Mouse (Mus musculus) embryonic facial prominence, embryonic 12.5 days (tissue): ENCODE measurements around the gene Trappc3. TPM values are rescaled to one million over a fixed set of nuclear protein-coding genes. Genes with fewer than 3 reads are reported as not detected.

Experiments used
- ATAC-seq: fragments of 200-750 bp; cut with Nextera tagmentation; 2 replicates; pipeline ENCODE4 v1.8.0; 2017; ENCODE audit not compliant: insufficient number of reproducible peaks, insufficient read depth, low FRiP score, low TSS enrichment
- H3K27ac ChIP-seq: fragments of 300-500 bp; sonication (generic); 2 replicates; pipeline ENCODE4 v1.5.1; 2016; ENCODE audit warnings: mild to moderate bottlenecking
- H3K27me3 ChIP-seq: fragments of 300-500 bp; sonication (generic); 2 replicates; pipeline ENCODE4 v1.6.1; 2016; ENCODE audit warnings: mild to moderate bottlenecking, moderate library complexity
- H3K36me3 ChIP-seq: fragments of 300-500 bp; sonication (generic); 2 replicates; pipeline ENCODE4 v1.6.1; 2016; ENCODE audit warnings: mild to moderate bottlenecking
- H3K4me1 ChIP-seq: fragments of 300-500 bp; sonication (generic); 2 replicates; pipeline ENCODE4 v1.6.1; 2016
- H3K4me2 ChIP-seq: fragments of 300-500 bp; sonication (generic); replicated peaks from 2 replicates; pipeline ENCODE4 v1.6.1; 2016; ENCODE audit warnings: mild to moderate bottlenecking, moderate library complexity
- H3K4me3 ChIP-seq: fragments of 300-500 bp; sonication (generic); 2 replicates; pipeline ENCODE4 v1.5.1; 2016; ENCODE audit warnings: mild to moderate bottlenecking
- H3K9ac ChIP-seq: fragments of 300-500 bp; sonication (generic); 2 replicates; pipeline ENCODE4 v1.6.1; 2016; ENCODE audit warnings: mild to moderate bottlenecking, moderate library complexity
- H3K9me3 ChIP-seq: fragments of 300-500 bp; sonication (generic); 2 replicates; pipeline ENCODE4 v1.6.1; 2016; ENCODE audit warnings: mild to moderate bottlenecking, moderate library complexity
- WGBS: fragments of 180-500 bp; shearing (Covaris S2); methylation state at CpG from one replicate; pipeline ENCODE4 v1.1.7; 2016; 5-methylcytosine and 5-hydroxymethylcytosine counted together
- polyA plus RNA-seq: library from polyadenylated mRNA; unstranded; fragments of >200 nt; fragmentation: Nextera tagmentation; extraction: Ambion mirVana; gene quantifications from 2 replicates; pipeline ENCODE4 v1.2.1, GENCODE M21; 2016

Trappc3 gene
- polyA plus RNA-seq, 1 experiment from 2014 or later: 113 TPM

GRCm38 (mm10) chr4:126252411-126253237 lies 9.5 kb upstream of the Trappc3 start:
- H3K36me3 ChIP-seq: peaks cover 15% of the 10 kb centered on the region
- no peak overlapping the region for H3K27ac ChIP-seq
- peak overlapping the region; percentile 28; the same call in 1 of the 2 replicates for H3K4me2 ChIP-seq
- no peak overlapping the region for H3K4me3 ChIP-seq
- WGBS: 69% methylated on average over 17 of the region's 17 CpGs
- no peak for ATAC-seq
- no peak overlapping the region for H3K9ac ChIP-seq
- H3K4me1 ChIP-seq: peaks cover 61% of the 10 kb centered on the region
- no peaks in the 10 kb centered on the region for H3K9me3 ChIP-seq
- H3K27me3 ChIP-seq: no peaks in the 10 kb centered on the region

- H3K4me3 ChIP-seq: peak overlapping the region; percentile 100
- peaks cover 10% of the 10 kb centered on the region for H3K36me3 ChIP-seq
- peak overlapping the region; percentile 99; the same call in 1 of the 2 replicates for H3K9ac ChIP-seq
- peaks cover 59% of the 10 kb centered on the region for H3K4me1 ChIP-seq
- no peaks in the 10 kb centered on the region for H3K27me3 ChIP-seq
- ATAC-seq: no peak
- H3K4me2 ChIP-seq: peak overlapping the region; percentile 96
- WGBS: 76% methylated on average over 14 of the region's 14 CpGs
- no peak overlapping the region for H3K27ac ChIP-seq
- no peaks in the 10 kb centered on the region for H3K9me3 ChIP-seq
Observed at GRCm38 (mm10) chr4:126253637-126254272, 8.4 kb upstream of the Trappc3 start.

- Histone ChIP-seq H3K27ac (peak overlapping the region; percentile 96), H3K4me3 (peak overlapping the region; percentile 100), H3K9me3 (no peaks in the 10 kb centered on the region), H3K36me3 (peaks cover 10% of the 10 kb centered on the region), H3K4me2 (peak overlapping the region; percentile 96), H3K9ac (peak overlapping the region; percentile 99), H3K27me3 (no peaks in the 10 kb centered on the region), H3K4me1 (peaks cover 66% of the 10 kb centered on the region)
- 15% methylated on average over 9 of the region's 9 CpGs for WGBS
- ATAC-seq: no peak
Observed at GRCm38 (mm10) chr4:126254315-126255112, 7.6 kb upstream of the Trappc3 start.

GRCm38 (mm10) chr4:126255113-126256001 lies 6.8 kb upstream of the Trappc3 start:
- H3K4me2 ChIP-seq: peak overlapping the region; percentile 96
- no peak for ATAC-seq
- no peaks in the 10 kb centered on the region for H3K9me3 ChIP-seq
- peak overlapping the region; percentile 99 for H3K9ac ChIP-seq
- no peaks in the 10 kb centered on the region for H3K27me3 ChIP-seq
- peak overlapping the region; percentile 96 for H3K27ac ChIP-seq
- peaks cover 9% of the 10 kb centered on the region for H3K36me3 ChIP-seq
- peak overlapping the region; percentile 100 for H3K4me3 ChIP-seq
- WGBS: under 1% methylated on average over 48 of the region's 50 CpGs
- peaks cover 73% of the 10 kb centered on the region for H3K4me1 ChIP-seq

GRCm38 (mm10) chr4:126256131-126256791 lies 5.9 kb upstream of the Trappc3 start, which contains the start of gene Map7d1:
Gene Map7d1 (minus strand): TSS chr4:126256343.
- Histone ChIP-seq H3K9ac (peak within 1 kb of the TSS; percentile 99), H3K9me3 (no peaks in the 10 kb centered on the region), H3K4me2 (peak within 1 kb of the TSS; percentile 96), H3K27me3 (no peaks in the 10 kb centered on the region), H3K4me1 (peaks cover 75% of the 10 kb centered on the region), H3K36me3 (0 out of 2 replicates have a peak, but pooled peaks cover 2% of the 10 kb centered on the region), H3K27ac (peak within 1 kb of the TSS; percentile 96), H3K4me3 (peak within 1 kb of the TSS; percentile 100)
- ATAC-seq: peak; percentile 65
- WGBS: under 1% methylated on average over 59 of the region's 59 CpGs

- 1% methylated on average over 26 of the region's 26 CpGs for WGBS
Observed at GRCm38 (mm10) chr4:126256967-126257881, 4.9 kb upstream of the Trappc3 start.

GRCm38 (mm10) chr4:126259063-126259462 lies 3.1 kb upstream of the Trappc3 start:
- 13% methylated on average over 3 of the region's 3 CpGs for WGBS

More at GRCm38 (mm10) chr4:126256967-126257881, 4.9 kb upstream of the Trappc3 start:
- Histone ChIP-seq H3K36me3 (no peaks in the 10 kb centered on the region), H3K27ac (peak overlapping the region; percentile 96), H3K4me2 (peak overlapping the region; percentile 96), H3K9ac (peak overlapping the region; percentile 99), H3K27me3 (no peaks in the 10 kb centered on the region), H3K4me1 (peaks cover 72% of the 10 kb centered on the region), H3K4me3 (peak overlapping the region; percentile 100), H3K9me3 (no peaks in the 10 kb centered on the region)
- ATAC-seq: no peak

GRCm38 (mm10) chr4:126259523-126260160 lies 2.5 kb upstream of the Trappc3 start:
- H3K9ac ChIP-seq: peak overlapping the region; percentile 47
- peak overlapping the region; percentile 96 for H3K27ac ChIP-seq
- no peaks in the 10 kb centered on the region for H3K27me3 ChIP-seq
- WGBS: 1% methylated on average over 15 of the region's 15 CpGs
- peaks cover 52% of the 10 kb centered on the region for H3K4me1 ChIP-seq
- H3K4me3 ChIP-seq: peak overlapping the region; percentile 9; the same call in 1 of the 2 replicates
- no peaks in the 10 kb centered on the region for H3K9me3 ChIP-seq
- ATAC-seq: no peak
- H3K4me2 ChIP-seq: peak overlapping the region; percentile 36
- no peaks in the 10 kb centered on the region for H3K36me3 ChIP-seq

More at GRCm38 (mm10) chr4:126259063-126259462, 3.1 kb upstream of the Trappc3 start:
- no peak for ATAC-seq
- H3K4me3 ChIP-seq: no peak overlapping the region
- no peaks in the 10 kb centered on the region for H3K27me3 ChIP-seq
- no peaks in the 10 kb centered on the region for H3K9me3 ChIP-seq
- no peak overlapping the region for H3K9ac ChIP-seq
- H3K36me3 ChIP-seq: no peaks in the 10 kb centered on the region
- peak overlapping the region; percentile 96 for H3K27ac ChIP-seq
- H3K4me2 ChIP-seq: peak overlapping the region; percentile 36
- H3K4me1 ChIP-seq: peaks cover 58% of the 10 kb centered on the region

- Histone ChIP-seq H3K36me3 (no peaks in the 10 kb centered on the region), H3K4me1 (peaks cover 49% of the 10 kb centered on the region), H3K4me2 (peak overlapping the region; percentile 36), H3K4me3 (peak overlapping the region; percentile 10; the same call in 1 of the 2 replicates), H3K27ac (peak overlapping the region; percentile 96), H3K27me3 (no peaks in the 10 kb centered on the region), H3K9me3 (no peaks in the 10 kb centered on the region), H3K9ac (peak overlapping the region; percentile 45)
- ATAC-seq: 0 out of 2 replicates have a peak, but pooled peaks have one; percentile 1
- 3% methylated on average over 10 of the region's 10 CpGs for WGBS
Observed at GRCm38 (mm10) chr4:126260520-126261201, 1.5 kb upstream of the Trappc3 start.
